19 mouse cellular contexts compared by ENCODE assay signal in the genomic region with DNA sequence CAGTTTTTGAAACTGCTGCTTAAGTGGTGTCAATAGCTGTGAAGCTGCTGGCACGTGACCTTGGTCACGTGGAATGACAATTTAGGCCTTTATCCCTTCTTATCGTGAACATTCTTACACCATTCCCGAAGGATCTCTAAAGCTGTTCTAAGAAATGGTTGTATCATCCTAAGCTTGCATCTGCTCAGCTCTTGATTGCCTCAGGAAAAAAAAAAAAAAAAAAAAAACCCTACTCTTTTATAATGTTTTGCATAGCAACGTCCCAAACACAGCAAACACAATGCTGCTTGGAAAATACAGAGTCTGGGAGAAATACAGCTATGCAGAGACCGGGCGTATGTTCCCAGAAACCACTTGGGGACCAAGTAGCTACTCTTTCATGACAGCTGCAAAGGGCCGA. TPM values are rescaled to one million over a fixed set of nuclear protein-coding genes. Genes with fewer than 3 reads are reported as not detected.
A peak's percentile ranks its signal among the peaks of the same experiment; 100 is the strongest.
DNase-seq lines count a peak whose midpoint lies in the region; ATAC-seq and TF ChIP-seq lines count a peak whose summit lies in the region.
"Had no signal": no experiment of that assay in that cellular context is flagged by ENCODE, and none has a peak within 500 bp of the region (broad histone marks: within the 10 kb centered on the region; RNA-seq: fewer than 3 reads in every experiment).

No protein-coding gene starts in this region.

- no peaks in the 10 kb centered on the region for H3K4me1 ChIP-seq in hindbrain, postnatal 0 days (ENCODE audit: insufficient read depth, low read length)
- no peaks in the 10 kb centered on the region for H3K4me1 ChIP-seq in hindbrain, embryonic 14.5 days (replicated peaks; ENCODE audit: control insufficient read depth, insufficient read depth, low read length)
- H3K4me1 ChIP-seq: midbrain, embryonic 12.5 days had no signal

- H3K27ac ChIP-seq in hindbrain, postnatal 0 days = no peak overlapping the region
- no peak overlapping the region for H3K27ac ChIP-seq in hindbrain, embryonic 14.5 days
- H3K27ac ChIP-seq: liver, embryonic 14.5 days; midbrain, embryonic 12.5 days had no signal

- no peak for ATAC-seq in hindbrain, postnatal 0 days
- no peak for ATAC-seq in hindbrain, embryonic 14.5 days (ENCODE audit: low FRiP score)
- ATAC-seq in erythroblast, adult 5-6 weeks (replicated peaks; ENCODE audit: low FRiP score, poor library complexity, severe bottlenecking) = no peak
- no peak for ATAC-seq in megakaryocyte progenitor cell, adult 5-6 weeks (replicated peaks; ENCODE audit: poor library complexity)
- ATAC-seq: hindbrain, embryonic 16.5 days had no signal

- H3K36me3 ChIP-seq in hindbrain, postnatal 0 days (ENCODE audit: insufficient read depth, low read length) = no peaks in the 10 kb centered on the region
- no peaks in the 10 kb centered on the region for H3K36me3 ChIP-seq in hindbrain, embryonic 14.5 days (replicated peaks; ENCODE audit: control insufficient read depth, insufficient read depth)
- H3K36me3 ChIP-seq: midbrain, embryonic 12.5 days had no signal

- no peak for TF ChIP-seq CTCF in hindbrain, postnatal 0 days (IDR thresholded peaks at IDR 0.05; ENCODE audit: low read depth)

- H3K4me2 ChIP-seq in hindbrain, postnatal 0 days (ENCODE audit: low read depth, low read length) = no peak overlapping the region
- H3K4me2 ChIP-seq in hindbrain, embryonic 14.5 days (replicated peaks) = no peak overlapping the region
- H3K4me2 ChIP-seq: midbrain, embryonic 12.5 days had no signal

- H3K27me3 ChIP-seq in hindbrain, postnatal 0 days (ENCODE audit: insufficient read depth, low read length) = no peaks in the 10 kb centered on the region
- no peaks in the 10 kb centered on the region for H3K27me3 ChIP-seq in hindbrain, embryonic 14.5 days (ENCODE audit: control insufficient read depth, insufficient read depth, low read length)
- H3K27me3 ChIP-seq: midbrain, embryonic 12.5 days had no signal

- DNase-seq in hindbrain, postnatal 0 days (ENCODE audit: low spot score) = peak; percentile 2
- no peak for DNase-seq in hindbrain, embryonic 14.5 days (ENCODE audit: low spot score)
- DNase-seq in MN1 (ENCODE audit: low spot score) = peak; percentile 13
- DNase-seq in gastrocnemius, postnatal 25 days = peak; percentile 36
- DNase-seq in heart, postnatal 4 days = peak; percentile 39
- DNase-seq: adrenal gland, postnatal 25 days; cerebellum, adult 9-10 months; embryo, embryonic 11 days; kidney, adult 8-10 months; kidney, postnatal 4 days; layer of hippocampus, postnatal 36 days; left cerebral cortex, postnatal 4 days; right cerebral cortex, postnatal 14 days; thymus, postnatal 4 days had no signal

- H3K9ac ChIP-seq in hindbrain, postnatal 0 days (replicated peaks; ENCODE audit: low read length) = no peak overlapping the region
- H3K9ac ChIP-seq in hindbrain, embryonic 14.5 days = no peak overlapping the region
- H3K9ac ChIP-seq: liver, embryonic 14.5 days; midbrain, embryonic 12.5 days had no signal

- WGBS in hindbrain, postnatal 0 days = 70% methylated on average over 8 of the region's 8 CpGs
- 72% methylated on average over 8 of the region's 8 CpGs for WGBS in hindbrain, embryonic 14.5 days

- no peaks in the 10 kb centered on the region for H3K9me3 ChIP-seq in hindbrain, postnatal 0 days (ENCODE audit: low read length)
- no peaks in the 10 kb centered on the region for H3K9me3 ChIP-seq in hindbrain, embryonic 14.5 days (ENCODE audit: control insufficient read depth, low read length)
- H3K9me3 ChIP-seq: midbrain, embryonic 12.5 days had no signal

- no peak overlapping the region for H3K4me3 ChIP-seq in hindbrain, postnatal 0 days (ENCODE audit: low read length)
- no peak overlapping the region for H3K4me3 ChIP-seq in hindbrain, embryonic 14.5 days (replicated peaks; ENCODE audit: low read length)
- H3K4me3 ChIP-seq: midbrain, embryonic 12.5 days had no signal

RNA-seq across cellular contexts. Expression of gene Enkur, which starts 40.9 kb away (rescaled TPM):
- total RNA-seq in hindbrain, postnatal 0 days (2014; rRNA removed) = 0.68 and 1.8 TPM in 2 replicates
- 6.4 and 7.5 TPM in 2 replicates for polyA plus RNA-seq in hindbrain, postnatal 0 days (2015; fragmentation: Nextera tagmentation; extraction: Ambion mirVana)
- 5.3 and 7.9 TPM in 2 replicates for polyA plus RNA-seq in hindbrain, embryonic 14.5 days (2014; fragmentation: Nextera tagmentation; extraction: Ambion mirVana)
- under 1 TPM; 0.31 to 0.96 TPM for total RNA-seq in gastrocnemius, postnatal 25 days (2021)
- total RNA-seq in heart, postnatal 4 days (2021) = 1 to 10 TPM; 4.8 to 6.5 TPM
- total RNA-seq in erythroblast, adult 5-6 weeks (2015; ENCODE audit: low replicate concordance) = not detected in 2 replicates
- not detected in 2 replicates for total RNA-seq in erythroblast, adult 5-6 weeks (2017; ENCODE audit: low replicate concordance)
- 2.3 and 2.8 TPM in 2 replicates for total RNA-seq in megakaryocyte progenitor cell, adult 5-6 weeks (2015)
- total RNA-seq in megakaryocyte progenitor cell, adult 5-6 weeks (2017) = 3.1 and 4.0 TPM in 2 replicates

RNA-seq across cellular contexts. Expression of gene Thnsl1, which starts 41.2 kb away (rescaled TPM):
- 11.2 and 16.2 TPM in 2 replicates for total RNA-seq in hindbrain, postnatal 0 days (2014; rRNA removed)
- polyA plus RNA-seq in hindbrain, postnatal 0 days (2015; fragmentation: Nextera tagmentation; extraction: Ambion mirVana) = 15.6 and 17.5 TPM in 2 replicates
- polyA plus RNA-seq in hindbrain, embryonic 14.5 days (2014; fragmentation: Nextera tagmentation; extraction: Ambion mirVana) = 24.6 and 27.8 TPM in 2 replicates
- total RNA-seq in gastrocnemius, postnatal 25 days (2021) = 1 to 10 TPM; 2.4 to 2.5 TPM
- 1 to 10 TPM; 3.6 to 5.2 TPM for total RNA-seq in heart, postnatal 4 days (2021)
- total RNA-seq in erythroblast, adult 5-6 weeks (2015; ENCODE audit: low replicate concordance) = 0.19 TPM in 1 of 2 replicates, not detected in the other
- 0.43 TPM in 1 of 2 replicates, not detected in the other for total RNA-seq in erythroblast, adult 5-6 weeks (2017; ENCODE audit: low replicate concordance)
- total RNA-seq in megakaryocyte progenitor cell, adult 5-6 weeks (2015) = 5.0 and 5.8 TPM in 2 replicates
- total RNA-seq in megakaryocyte progenitor cell, adult 5-6 weeks (2017) = 3.9 and 4.5 TPM in 2 replicates
